Mouse (Mus musculus): ENCODE measurements around the gene 1700021F07Rik. TPM values are rescaled to one million over a fixed set of nuclear protein-coding genes. Genes with fewer than 3 reads are reported as not detected.

The 1700021F07Rik gene
- polyA plus RNA-seq, 1 experiment from 2014 or later = not detected

GRCm38 (mm10) chr2:173549236-173549635, 26.9 kb downstream of the 1700021F07Rik start:
- Histone ChIP-seq H3K36me3 (ENCODE audit: control insufficient read depth, insufficient read depth, low read length) (no peaks in the 10 kb centered on the region), H3K4me2 (replicated peaks; ENCODE audit: low read depth, low read length) (no peak overlapping the region), H3K9me3 (ENCODE audit: control insufficient read depth, low read length) (no peaks in the 10 kb centered on the region), H3K9ac (ENCODE audit: low read depth, low read length) (no peak overlapping the region), H3K27ac (ENCODE audit: low read depth, low read length) (no peak overlapping the region), H3K4me3 (ENCODE audit: low read depth, low read length) (no peak overlapping the region), H3K4me1 (replicated peaks; ENCODE audit: control insufficient read depth, insufficient read depth, low read length) (no peaks in the 10 kb centered on the region), H3K27me3 (ENCODE audit: control insufficient read depth, insufficient read depth, low read length) (no peaks in the 10 kb centered on the region)
- ATAC-seq (ENCODE audit: low FRiP score) = no peak
- DNase-seq (ENCODE audit: low spot score) = no peak
- 90% methylated on average over 10 of the region's 10 CpGs for WGBS

- Histone ChIP-seq H3K4me2 (replicated peaks; ENCODE audit: low read depth, low read length) (no peak overlapping the region), H3K9me3 (ENCODE audit: control insufficient read depth, low read length) (no peaks in the 10 kb centered on the region), H3K36me3 (ENCODE audit: control insufficient read depth, insufficient read depth, low read length) (no peaks in the 10 kb centered on the region), H3K4me1 (replicated peaks; ENCODE audit: control insufficient read depth, insufficient read depth, low read length) (no peaks in the 10 kb centered on the region), H3K9ac (ENCODE audit: low read depth, low read length) (no peak overlapping the region), H3K27ac (ENCODE audit: low read depth, low read length) (no peak overlapping the region), H3K4me3 (ENCODE audit: low read depth, low read length) (no peak overlapping the region), H3K27me3 (ENCODE audit: control insufficient read depth, insufficient read depth, low read length) (no peaks in the 10 kb centered on the region; the same call in 1 of the 2 replicates)
- WGBS = 78% methylated on average over 6 of the region's 6 CpGs
- ATAC-seq (ENCODE audit: low FRiP score) (no peak), DNase-seq (ENCODE audit: low spot score) (no peak)
These were observed 28.3 kb downstream of the 1700021F07Rik start for GRCm38 (mm10) chr2:173550681-173551080.

- peak; percentile 54 for DNase-seq (ENCODE audit: low spot score)
- no peak overlapping the region for H3K4me2 ChIP-seq (replicated peaks; ENCODE audit: low read depth, low read length)
- no peaks in the 10 kb centered on the region for H3K36me3 ChIP-seq (ENCODE audit: control insufficient read depth, insufficient read depth, low read length)
- H3K9ac ChIP-seq (ENCODE audit: low read depth, low read length) = no peak overlapping the region
- H3K27me3 ChIP-seq (ENCODE audit: control insufficient read depth, insufficient read depth, low read length) = no peaks in the 10 kb centered on the region; the same call in 1 of the 2 replicates
- no peak overlapping the region for H3K4me3 ChIP-seq (ENCODE audit: low read depth, low read length)
- no peaks in the 10 kb centered on the region for H3K4me1 ChIP-seq (replicated peaks; ENCODE audit: control insufficient read depth, insufficient read depth, low read length)
- H3K27ac ChIP-seq (ENCODE audit: low read depth, low read length) = no peak overlapping the region
- no peaks in the 10 kb centered on the region for H3K9me3 ChIP-seq (ENCODE audit: control insufficient read depth, low read length)
- WGBS = 48% methylated on average over 9 of the region's 9 CpGs
- ATAC-seq (ENCODE audit: low FRiP score) = 0 out of 2 replicates have a peak, but pooled peaks have one; percentile 60
These were observed 31.5 kb downstream of the 1700021F07Rik start for GRCm38 (mm10) chr2:173553863-173554262.

- H3K4me2 ChIP-seq (replicated peaks; ENCODE audit: low read depth, low read length) = no peak overlapping the region
- H3K4me3 ChIP-seq (ENCODE audit: low read depth, low read length) = no peak overlapping the region
- no peak overlapping the region for H3K9ac ChIP-seq (ENCODE audit: low read depth, low read length)
- no peaks in the 10 kb centered on the region for H3K36me3 ChIP-seq (ENCODE audit: control insufficient read depth, insufficient read depth, low read length)
- DNase-seq (ENCODE audit: low spot score) (no peak), ATAC-seq (ENCODE audit: low FRiP score) (no peak)
- H3K27ac ChIP-seq (ENCODE audit: low read depth, low read length) = no peak overlapping the region
- no peaks in the 10 kb centered on the region for H3K9me3 ChIP-seq (ENCODE audit: control insufficient read depth, low read length)
- H3K27me3 ChIP-seq (ENCODE audit: control insufficient read depth, insufficient read depth, low read length) = no peaks in the 10 kb centered on the region; the same call in 1 of the 2 replicates
- H3K4me1 ChIP-seq (replicated peaks; ENCODE audit: control insufficient read depth, insufficient read depth, low read length) = no peaks in the 10 kb centered on the region
- WGBS = 77% methylated on average over 12 of the region's 12 CpGs
These were observed 36.5 kb downstream of the 1700021F07Rik start for GRCm38 (mm10) chr2:173558754-173559396.

GRCm38 (mm10) chr2:173561851-173562442, 39.6 kb downstream of the 1700021F07Rik start:
- WGBS = 45% methylated on average over 5 of the region's 5 CpGs
- Histone ChIP-seq H3K36me3 (ENCODE audit: control insufficient read depth, insufficient read depth, low read length) (no peaks in the 10 kb centered on the region), H3K4me3 (ENCODE audit: low read depth, low read length) (no peak overlapping the region), H3K9ac (ENCODE audit: low read depth, low read length) (no peak overlapping the region), H3K27me3 (ENCODE audit: control insufficient read depth, insufficient read depth, low read length) (no peaks in the 10 kb centered on the region), H3K27ac (ENCODE audit: low read depth, low read length) (no peak overlapping the region), H3K4me2 (replicated peaks; ENCODE audit: low read depth, low read length) (no peak overlapping the region), H3K9me3 (ENCODE audit: control insufficient read depth, low read length) (no peaks in the 10 kb centered on the region), H3K4me1 (replicated peaks; ENCODE audit: control insufficient read depth, insufficient read depth, low read length) (no peaks in the 10 kb centered on the region)
- DNase-seq (ENCODE audit: low spot score) (peak; percentile 81), ATAC-seq (ENCODE audit: low FRiP score) (peak; percentile 28; the same call in 1 of the 2 replicates)

- H3K4me3 ChIP-seq (ENCODE audit: low read depth, low read length) = no peak overlapping the region
- H3K27ac ChIP-seq (ENCODE audit: low read depth, low read length) = no peak overlapping the region
- no peak overlapping the region for H3K9ac ChIP-seq (ENCODE audit: low read depth, low read length)
- peak; percentile 41 for DNase-seq (ENCODE audit: low spot score)
- WGBS = 75% methylated on average over 7 of the region's 7 CpGs
- no peaks in the 10 kb centered on the region for H3K4me1 ChIP-seq (replicated peaks; ENCODE audit: control insufficient read depth, insufficient read depth, low read length)
- H3K27me3 ChIP-seq (ENCODE audit: control insufficient read depth, insufficient read depth, low read length) = no peaks in the 10 kb centered on the region
- H3K9me3 ChIP-seq (ENCODE audit: control insufficient read depth, low read length) = no peaks in the 10 kb centered on the region
- H3K36me3 ChIP-seq (ENCODE audit: control insufficient read depth, insufficient read depth, low read length) = no peaks in the 10 kb centered on the region
- no peak overlapping the region for H3K4me2 ChIP-seq (replicated peaks; ENCODE audit: low read depth, low read length)
- no peak for ATAC-seq (ENCODE audit: low FRiP score)
These were observed 41.0 kb downstream of the 1700021F07Rik start for GRCm38 (mm10) chr2:173563336-173563735.

GRCm38 (mm10) chr2:173564179-173564578, 41.8 kb downstream of the 1700021F07Rik start:
- DNase-seq (ENCODE audit: low spot score) = no peak
- Histone ChIP-seq H3K36me3 (ENCODE audit: control insufficient read depth, insufficient read depth, low read length) (no peaks in the 10 kb centered on the region), H3K4me3 (ENCODE audit: low read depth, low read length) (no peak overlapping the region), H3K9me3 (ENCODE audit: control insufficient read depth, low read length) (no peaks in the 10 kb centered on the region), H3K27me3 (ENCODE audit: control insufficient read depth, insufficient read depth, low read length) (no peaks in the 10 kb centered on the region), H3K4me2 (replicated peaks; ENCODE audit: low read depth, low read length) (no peak overlapping the region), H3K27ac (ENCODE audit: low read depth, low read length) (no peak overlapping the region), H3K4me1 (replicated peaks; ENCODE audit: control insufficient read depth, insufficient read depth, low read length) (no peaks in the 10 kb centered on the region), H3K9ac (ENCODE audit: low read depth, low read length) (no peak overlapping the region)
- WGBS = 75% methylated on average over 9 of the region's 9 CpGs
- ATAC-seq (ENCODE audit: low FRiP score) = no peak
